Mouse (Mus musculus) ES-Bruce4 (cell line): ENCODE results near the gene Tex48.

Experiments used
- CTCF ChIP-seq: IDR thresholded peaks from one replicate; pipeline ENCODE4 v1.8.1; 2011; ENCODE audit warnings: low read depth, low read length
- EP300 ChIP-seq: IDR thresholded peaks from 2 replicates; pipeline ENCODE4 v1.6.1; 2011; ENCODE audit warnings: low read depth, low read length; ENCODE audit not compliant: insufficient read depth
- POLR2A ChIP-seq: IDR thresholded peaks from one replicate; pipeline ENCODE4 v1.8.1; 2011; ENCODE audit warnings: low read length; ENCODE audit not compliant: insufficient read depth

- TF ChIP-seq CTCF = no peak
- no peak for TF ChIP-seq POLR2A
- no peak for TF ChIP-seq EP300
These were observed 17.3 kb downstream of the Tex48 start, which contains the start of gene Gm11213 for GRCm38 (mm10) chr4:63604945-63605344.
